Mouse (Mus musculus): ENCODE measurements around the gene Rtp2.

- no peak for TF ChIP-seq POLR2A (IDR thresholded peaks at IDR 0.05; ENCODE audit: borderline replicate concordance, low read depth, low read length)
- TF ChIP-seq CTCF (IDR thresholded peaks at IDR 0.05; ENCODE audit: low read depth, low read length): no peak
Observed at GRCm38 (mm10) chr16:23919418-23919817, 12.8 kb downstream of the Rtp2 start.
